Mouse (Mus musculus) small intestine, adult 2 months (tissue): ENCODE results near the gene Akap13.

Experiments used
- CTCF ChIP-seq: fragments of 200-500 bp; IDR thresholded peaks from 2 replicates; pipeline ENCODE4 v1.5.1; 2012; ENCODE audit warnings: low read depth, mild to moderate bottlenecking, control low read depth, inconsistent platforms, low read length, moderate library complexity, mixed read lengths; ENCODE audit not compliant: insufficient replicate concordance, insufficient read length; ENCODE audit errors: extremely low read depth
- POLR2A ChIP-seq: fragments of 200-500 bp; IDR thresholded peaks from 2 replicates; pipeline ENCODE4 v1.6.1; 2012; ENCODE audit warnings: low read depth, mild to moderate bottlenecking, control low read depth, inconsistent platforms, low read length, moderate library complexity

DNA sequence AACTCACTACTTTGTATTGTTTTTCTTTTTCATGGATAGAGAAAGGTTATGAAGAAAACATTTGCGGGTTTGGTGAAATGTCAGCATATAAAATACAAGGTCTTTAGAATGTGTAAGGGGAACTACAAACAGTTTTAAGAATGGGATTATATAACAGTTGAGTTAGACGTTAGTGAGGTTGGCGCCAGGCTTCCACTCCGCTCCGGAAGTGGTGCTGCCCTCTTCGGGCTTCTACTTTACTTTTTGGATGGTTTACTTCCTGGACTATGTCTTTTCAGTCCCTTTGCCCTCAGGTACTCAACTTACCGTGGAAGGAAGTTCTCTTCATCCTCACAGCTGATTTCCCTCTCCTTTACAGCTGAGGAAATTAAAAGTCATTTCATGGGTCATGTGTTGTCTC is 43.9 kb downstream of the Akap13 start:
- TF ChIP-seq CTCF = no peak
- TF ChIP-seq POLR2A = no peak
